Mouse (Mus musculus): ENCODE measurements around the gene Lrrc8d. TPM values are rescaled to one million over a fixed set of nuclear protein-coding genes. Genes with fewer than 3 reads are reported as not detected.

Lrrc8d gene
- total and polyA plus RNA-seq, 2 experiments from 2014 or later: 16.8 to 37.2 TPM

GRCm38 (mm10) chr5:105876925-105877774 lies 177.4 kb downstream of the Lrrc8d start:
- Histone ChIP-seq H3K9ac (peak overlapping the region; percentile 99), H3K27ac (ENCODE audit: low read depth, low read length) (peak overlapping the region; percentile 91), H3K4me3 (ENCODE audit: low read depth, low read length) (peak overlapping the region; percentile 99), H3K36me3 (ENCODE audit: insufficient read depth) (no peaks in the 10 kb centered on the region), H3K9me3 (ENCODE audit: low read length) (no peaks in the 10 kb centered on the region), H3K4me2 (ENCODE audit: low read depth) (peak overlapping the region; percentile 69), H3K4me1 (ENCODE audit: insufficient read depth) (peaks cover 17% of the 10 kb centered on the region; the same call in 1 of the 2 replicates), H3K27me3 (ENCODE audit: insufficient read depth, low read length) (no peaks in the 10 kb centered on the region)
- no peak for TF ChIP-seq CTCF (IDR thresholded peaks at IDR 0.05; ENCODE audit: low read depth)
- under 1% methylated on average over 46 of the region's 46 CpGs for WGBS
- ATAC-seq (no peak; the same call in 1 of the 2 replicates), DNase-seq (peak; percentile 64)

Other genes with a start within 250 kb of the Lrrc8d start
- gene Lrrc8c, start 180.6 kb upstream of the Lrrc8d start, total RNA-seq (2014; rRNA removed): 6.2 and 6.9 TPM in 2 replicates
- gene Lrrc8c, start 180.6 kb upstream of the Lrrc8d start, polyA plus RNA-seq (2015; fragmentation: Nextera tagmentation; extraction: Ambion mirVana): 10.0 and 11.5 TPM in 2 replicates
- gene Zfp326, start 176.6 kb downstream of the Lrrc8d start, total RNA-seq (2014; rRNA removed): 22.3 and 36.0 TPM in 2 replicates
- gene Zfp326, start 176.6 kb downstream of the Lrrc8d start, polyA plus RNA-seq (2015; fragmentation: Nextera tagmentation; extraction: Ambion mirVana): 25.4 and 35.5 TPM in 2 replicates